Mouse (Mus musculus) C2C12 (cell line): ENCODE results near the gene Fkbp15. TPM values are rescaled to one million over a fixed set of nuclear protein-coding genes. Genes with fewer than 3 reads are reported as not detected.

Experiments
- H3K27me3 ChIP-seq: one replicate; pipeline ENCODE4 v1.6.1; 2011; ENCODE audit not compliant: control insufficient read depth, insufficient read depth, insufficient read length
- H3K36me3 ChIP-seq: one replicate; pipeline ENCODE4 v1.6.1; 2011; ENCODE audit not compliant: control insufficient read depth, insufficient read depth
- H3K4me3 ChIP-seq: one replicate; pipeline ENCODE4 v1.5.1; 2011; ENCODE audit warnings: mild to moderate bottlenecking, control low read depth; ENCODE audit not compliant: poor library complexity, insufficient read depth, severe bottlenecking
- H3K79me2 ChIP-seq: one replicate; pipeline ENCODE4 v1.6.1; 2011; ENCODE audit not compliant: control insufficient read depth, insufficient read depth
- H3K79me3 ChIP-seq: one replicate; pipeline ENCODE4 v1.6.1; 2011; ENCODE audit warnings: low read depth, control low read depth
- H3ac ChIP-seq: one replicate; pipeline ENCODE3; 2011; ENCODE audit warnings: low read depth; ENCODE audit not compliant: control insufficient read depth, insufficient read length
- CEBPB ChIP-seq: IDR thresholded peaks from one replicate; pipeline ENCODE4 v1.6.1; 2011; ENCODE audit warnings: low read depth, mild to moderate bottlenecking, control low read depth, moderate library complexity
- CTCF ChIP-seq: IDR thresholded peaks from one replicate; pipeline ENCODE4 v1.5.1; 2011; ENCODE audit not compliant: control insufficient read depth, insufficient read depth, insufficient read length
- FOSL1 ChIP-seq: IDR thresholded peaks from one replicate; pipeline ENCODE4 v1.8.0; 2011; ENCODE audit warnings: mild to moderate bottlenecking, low read length; ENCODE audit not compliant: poor library complexity, insufficient read depth, severe bottlenecking
- MAX ChIP-seq: IDR thresholded peaks from one replicate; pipeline ENCODE4 v1.6.1; 2011; ENCODE audit warnings: mild to moderate bottlenecking, control low read depth
- MYOD1 ChIP-seq: IDR thresholded peaks from one replicate; pipeline ENCODE4 v1.6.1; 2011; ENCODE audit warnings: low read depth; ENCODE audit not compliant: control insufficient read depth, insufficient read length
- MYOG ChIP-seq: IDR thresholded peaks from one replicate; pipeline ENCODE4 v1.6.1; 2011; ENCODE audit not compliant: control insufficient read depth, insufficient read length; ENCODE audit errors: extremely low read depth
- USF1 ChIP-seq: IDR thresholded peaks from one replicate; pipeline ENCODE4 v1.6.1; 2011; ENCODE audit warnings: low read depth, mild to moderate bottlenecking, control low read depth, moderate library complexity
- polyA plus RNA-seq: library from polyadenylated mRNA; unstranded; fragments of >200 nt; fragmentation: generic; extraction: Trizol; gene quantifications from one replicate; pipeline ENCODE4 v1.2.1, GENCODE M21; 2012; ENCODE audit warnings: missing spikeins

Fkbp15 gene
- polyA plus RNA-seq, 1 experiment: 13.2 TPM

GRCm38 (mm10) chr4:62379724-62380381 lies 19.5 kb upstream of the Fkbp15 start:
- H3K36me3 ChIP-seq: no peaks in the 10 kb centered on the region
- H3K79me2 ChIP-seq: peaks cover 10% of the 10 kb centered on the region
- peaks cover under 1% of the 10 kb centered on the region for H3K79me3 ChIP-seq
- TF ChIP-seq FOSL1 (no peak), CEBPB (no peak), USF1 (no peak), MAX (no peak), CTCF (no peak), MYOD1 (no peak), MYOG (no peak)
- no peak overlapping the region for H3K4me3 ChIP-seq
- no peak overlapping the region for H3ac ChIP-seq
- H3K27me3 ChIP-seq: no peaks in the 10 kb centered on the region

DNA sequence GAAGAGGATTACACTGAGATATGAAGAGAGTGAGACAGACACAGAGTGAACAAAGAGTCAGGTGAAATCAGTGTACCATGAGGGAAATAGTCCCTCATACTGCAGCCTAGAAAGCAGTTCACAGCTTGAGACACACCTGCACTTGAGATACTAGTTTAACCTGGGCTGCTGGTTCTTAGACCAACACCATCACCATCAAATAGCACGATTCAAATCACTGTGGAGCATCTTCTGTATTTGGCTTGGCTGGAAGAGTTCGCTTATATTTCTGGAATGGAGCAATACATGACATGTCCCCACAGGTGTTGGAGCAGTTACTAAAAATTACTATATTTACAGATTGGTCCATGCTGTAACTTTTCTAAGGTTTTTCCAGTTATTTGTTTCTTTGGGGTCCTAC lies 15.8 kb upstream of the Fkbp15 start:
- Histone ChIP-seq H3K79me3 (peaks cover 7% of the 10 kb centered on the region), H3K27me3 (no peaks in the 10 kb centered on the region), H3ac (no peak overlapping the region), H3K36me3 (no peaks in the 10 kb centered on the region), H3K4me3 (no peak overlapping the region), H3K79me2 (peaks cover 28% of the 10 kb centered on the region)
- no peak for TF ChIP-seq CTCF

- peaks cover 7% of the 10 kb centered on the region for H3K79me3 ChIP-seq
- no peaks in the 10 kb centered on the region for H3K27me3 ChIP-seq
- H3K4me3 ChIP-seq: no peak overlapping the region
- H3K79me2 ChIP-seq: peaks cover 39% of the 10 kb centered on the region
- no peaks in the 10 kb centered on the region for H3K36me3 ChIP-seq
- no peak for TF ChIP-seq MYOD1
- no peak for TF ChIP-seq USF1
- TF ChIP-seq CTCF: no peak
- no peak for TF ChIP-seq FOSL1
- no peak for TF ChIP-seq MYOG
- TF ChIP-seq CEBPB: no peak
- TF ChIP-seq MAX: no peak
- H3ac ChIP-seq: no peak overlapping the region
Measured at GRCm38 (mm10) chr4:62374342-62374741, 14.0 kb upstream of the Fkbp15 start.

DNA sequence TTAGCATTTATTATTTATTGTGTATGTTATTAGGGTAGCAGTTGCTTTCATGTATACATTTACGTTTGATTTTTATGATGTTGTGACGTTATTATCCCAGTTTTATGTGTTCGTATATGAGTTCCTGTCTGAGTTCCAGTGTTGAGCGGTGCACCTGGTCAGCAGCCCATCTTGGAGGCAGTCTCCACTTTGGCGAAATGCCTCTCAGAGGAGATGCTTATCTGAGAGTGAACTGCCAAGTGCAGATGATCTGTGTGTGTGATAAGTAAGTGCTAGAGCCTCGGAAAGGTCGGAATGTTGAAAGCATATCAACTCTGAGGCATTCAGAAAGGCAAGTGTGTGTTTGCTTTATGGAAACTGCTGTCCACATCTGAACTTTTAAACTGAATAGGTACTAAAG lies 13.3 kb upstream of the Fkbp15 start:
- no peak overlapping the region for H3K4me3 ChIP-seq
- TF ChIP-seq MAX (no peak), FOSL1 (no peak), MYOD1 (no peak), CEBPB (no peak), CTCF (no peak), MYOG (no peak), USF1 (no peak)
- H3K36me3 ChIP-seq: no peaks in the 10 kb centered on the region
- H3ac ChIP-seq: no peak overlapping the region
- H3K79me2 ChIP-seq: peaks cover 44% of the 10 kb centered on the region
- H3K79me3 ChIP-seq: peaks cover 10% of the 10 kb centered on the region
- H3K27me3 ChIP-seq: no peaks in the 10 kb centered on the region

DNA sequence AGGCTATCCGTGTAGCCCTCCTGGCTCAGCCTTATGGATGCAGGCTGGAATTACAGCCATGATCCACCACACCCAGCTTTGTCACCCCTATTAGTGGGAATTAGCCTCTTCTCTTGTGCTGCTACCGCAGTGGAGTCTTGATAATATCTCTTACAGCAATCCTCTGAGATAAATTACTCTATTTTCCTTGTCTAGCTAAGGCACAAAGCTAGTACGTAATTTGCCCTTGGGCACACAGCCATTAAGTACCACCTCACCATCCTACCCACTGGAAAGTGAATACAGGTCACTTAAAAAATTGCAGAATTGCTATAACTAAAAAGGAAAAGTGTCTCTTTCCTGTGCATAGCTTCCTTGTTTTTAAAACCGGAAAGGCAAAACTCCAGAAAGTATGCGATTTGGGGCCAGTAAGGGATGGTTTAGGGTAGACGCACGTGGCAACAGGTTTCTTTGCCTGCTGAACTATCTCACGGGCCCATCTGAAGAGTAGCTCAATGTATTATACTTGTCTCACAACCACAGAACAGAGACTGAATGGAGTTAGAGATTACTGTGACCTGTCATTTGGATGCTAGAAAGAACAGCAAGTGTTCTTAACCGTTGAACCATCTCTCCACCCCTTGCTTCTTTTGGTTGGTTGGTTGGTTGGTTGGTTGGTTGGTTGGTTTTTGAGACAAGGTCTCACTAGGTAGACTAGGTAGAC lies 12.6 kb upstream of the Fkbp15 start:
- H3K79me2 ChIP-seq: peaks cover 45% of the 10 kb centered on the region
- no peak overlapping the region for H3K4me3 ChIP-seq
- TF ChIP-seq MYOD1: no peak
- no peak for TF ChIP-seq MAX
- no peak for TF ChIP-seq USF1
- no peak for TF ChIP-seq MYOG
- TF ChIP-seq CEBPB: no peak
- TF ChIP-seq CTCF: no peak
- no peak for TF ChIP-seq FOSL1
- no peaks in the 10 kb centered on the region for H3K27me3 ChIP-seq
- H3K79me3 ChIP-seq: peaks cover 10% of the 10 kb centered on the region
- H3K36me3 ChIP-seq: no peaks in the 10 kb centered on the region
- no peak overlapping the region for H3ac ChIP-seq

DNA sequence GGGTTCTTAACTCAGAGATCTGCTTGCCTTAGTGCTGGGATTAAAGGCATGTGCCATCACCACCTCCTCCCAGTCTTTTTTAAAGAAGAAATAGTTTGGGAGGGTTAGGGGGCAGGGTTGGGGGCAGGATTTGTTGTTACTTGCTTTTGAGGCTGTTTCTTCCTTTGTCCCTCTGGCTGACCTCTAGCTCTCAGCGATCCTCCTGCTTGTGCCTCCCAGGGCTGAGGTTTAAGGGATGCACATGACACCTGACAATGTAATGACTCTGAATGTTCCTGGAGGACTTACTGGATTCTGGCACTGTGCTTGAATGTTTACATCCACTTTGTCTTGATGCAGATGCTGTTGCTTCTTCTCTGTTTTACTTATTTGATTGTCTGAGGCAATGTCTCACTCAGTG lies 12.1 kb upstream of the Fkbp15 start:
- Histone ChIP-seq H3K27me3 (no peaks in the 10 kb centered on the region), H3K79me2 (peaks cover 50% of the 10 kb centered on the region), H3K79me3 (peaks cover 10% of the 10 kb centered on the region), H3K4me3 (no peak overlapping the region), H3ac (no peak overlapping the region), H3K36me3 (no peaks in the 10 kb centered on the region)
- TF ChIP-seq MYOG: no peak
- no peak for TF ChIP-seq MAX
- no peak for TF ChIP-seq USF1
- TF ChIP-seq MYOD1: no peak
- no peak for TF ChIP-seq FOSL1
- TF ChIP-seq CEBPB: no peak
- TF ChIP-seq CTCF: no peak

- no peaks in the 10 kb centered on the region for H3K27me3 ChIP-seq
- TF ChIP-seq MAX (no peak), MYOD1 (no peak), USF1 (no peak), MYOG (no peak)
- H3K4me3 ChIP-seq: no peak overlapping the region
- H3K79me2 ChIP-seq: peaks cover 73% of the 10 kb centered on the region
- H3K79me3 ChIP-seq: peaks cover 16% of the 10 kb centered on the region
- H3ac ChIP-seq: no peak overlapping the region
- no peaks in the 10 kb centered on the region for H3K36me3 ChIP-seq
Measured at GRCm38 (mm10) chr4:62369091-62369490, 8.7 kb upstream of the Fkbp15 start.
